Mouse (Mus musculus) forelimb bud, embryonic 11.5 days (tissue): Measurements from ENCODE around the gene Dcbld1.
"Not testable (repeated sequence)": the region's sequence is repeated elsewhere in the genome, so short reads cannot be mapped to it uniquely, and the experiment has no call there.

Source experiments
- DNase-seq: peaks from one replicate; pipeline ENCODE4 v3.0.0-alpha.2; 2012; ENCODE audit warnings: low read depth, low spot score

Dcbld1 gene

DNA sequence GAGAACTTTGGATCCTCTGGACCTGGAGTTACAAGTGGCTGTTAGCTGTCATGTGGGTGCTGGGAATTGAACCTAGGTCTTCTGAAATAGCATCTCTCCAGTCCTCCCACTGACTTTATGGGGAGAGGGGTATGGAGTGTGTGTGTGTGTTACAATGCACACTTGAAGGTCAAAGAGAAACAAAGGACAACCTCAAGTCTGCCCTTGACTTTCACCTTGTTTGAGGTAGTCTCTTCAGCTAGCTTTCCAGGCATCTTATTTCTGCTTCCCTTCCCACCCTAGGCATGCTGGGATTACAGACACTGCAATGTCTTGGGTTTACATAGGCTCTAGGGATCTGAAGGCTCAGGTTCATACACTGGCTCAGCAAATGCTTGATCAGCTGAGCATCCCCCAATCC lies 68.9 kb downstream of the Dcbld1 start:
- no peak for DNase-seq

DNA sequence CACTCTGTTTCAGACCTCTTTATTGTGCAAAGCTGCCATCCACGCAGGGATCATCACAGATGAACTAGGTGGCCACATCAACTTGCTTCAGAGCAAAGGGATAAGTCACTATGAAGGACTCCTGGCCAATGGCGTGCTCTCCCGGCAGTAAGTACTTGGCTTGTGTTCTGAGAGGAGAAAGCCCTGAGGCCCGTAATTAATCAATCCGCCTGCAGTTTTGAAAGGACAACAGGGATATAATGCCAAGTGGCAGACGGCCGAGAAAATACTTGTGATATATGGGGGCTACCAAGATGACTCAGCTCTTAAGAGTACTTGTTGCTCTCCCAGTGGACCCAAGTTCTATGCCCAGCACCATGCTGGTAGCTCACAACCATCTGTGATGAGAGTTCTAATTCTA lies 71.2 kb downstream of the Dcbld1 start:
- no peak for DNase-seq

DNA sequence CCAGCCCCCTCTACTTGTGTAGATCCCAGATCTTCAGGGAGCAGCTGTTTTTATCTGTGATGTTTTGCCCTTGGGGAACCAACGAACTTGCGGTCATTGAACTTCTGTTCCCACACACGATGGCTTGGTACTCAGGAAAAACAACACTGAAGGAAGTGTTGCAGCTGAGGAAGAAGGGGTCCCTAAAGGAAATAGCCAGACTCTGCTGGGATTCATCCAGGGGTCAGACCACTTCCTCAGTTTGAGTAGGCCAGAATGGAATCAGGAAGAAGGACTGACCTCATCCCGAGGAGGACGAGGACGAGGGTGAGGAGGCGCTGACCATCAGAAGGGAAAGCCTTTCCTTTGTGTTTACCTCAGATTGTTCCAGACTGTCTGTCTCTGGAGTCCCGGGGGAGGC lies 75.8 kb downstream of the Dcbld1 start:
- no peak for DNase-seq

DNA sequence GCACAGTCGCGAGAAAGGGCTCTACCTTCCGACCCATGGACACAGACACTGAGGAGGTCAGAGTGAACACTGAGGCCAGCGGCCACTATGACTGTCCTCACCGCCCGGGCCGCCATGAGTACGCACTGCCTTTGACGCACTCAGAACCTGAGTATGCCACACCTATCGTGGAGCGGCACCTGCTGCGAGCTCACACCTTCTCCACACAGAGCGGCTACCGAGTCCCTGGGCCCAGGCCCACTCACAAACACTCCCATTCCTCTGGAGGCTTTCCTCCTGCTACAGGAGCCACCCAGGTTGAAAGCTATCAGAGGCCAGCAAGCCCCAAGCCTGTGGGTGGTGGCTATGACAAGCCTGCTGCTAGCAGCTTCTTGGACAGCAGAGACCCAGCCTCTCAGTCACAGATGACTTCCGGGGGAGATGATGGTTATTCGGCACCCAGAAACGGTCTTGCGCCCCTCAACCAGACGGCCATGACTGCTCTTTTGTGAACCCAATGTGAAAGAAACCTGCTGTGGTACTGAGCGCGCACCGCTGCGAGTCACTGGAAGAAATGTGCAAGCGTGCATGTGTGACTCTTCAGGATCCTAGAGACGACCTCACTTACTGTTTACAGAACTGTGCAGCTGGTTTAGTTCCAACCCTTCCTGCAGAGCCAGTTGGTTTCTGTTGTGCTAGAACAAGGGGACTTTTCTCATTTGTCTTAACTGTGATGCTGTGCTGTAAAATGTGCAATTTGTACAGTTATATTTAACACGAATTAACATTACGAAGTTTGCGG lies 86.3 kb downstream of the Dcbld1 start:
- no peak for DNase-seq

DNA sequence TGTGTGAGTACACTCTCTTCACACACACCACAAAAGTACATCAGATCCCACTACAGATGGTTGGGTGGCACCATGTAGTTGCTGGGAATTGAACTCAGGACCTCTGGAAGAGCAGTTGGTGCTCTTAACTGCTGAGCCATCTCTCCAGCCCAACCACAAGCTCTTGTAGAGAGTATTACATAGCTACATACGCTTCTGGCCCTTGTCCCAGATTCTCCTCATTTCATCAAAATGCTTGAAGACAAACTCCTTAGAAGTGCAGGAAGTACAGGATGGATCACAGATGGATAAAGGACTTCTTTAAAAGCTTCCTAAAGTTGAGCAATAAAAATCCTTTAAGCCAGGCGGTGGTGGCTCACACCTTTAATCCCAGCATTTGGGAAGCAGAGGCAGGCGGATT lies 88.5 kb downstream of the Dcbld1 start:
- DNase-seq: no peak

DNA sequence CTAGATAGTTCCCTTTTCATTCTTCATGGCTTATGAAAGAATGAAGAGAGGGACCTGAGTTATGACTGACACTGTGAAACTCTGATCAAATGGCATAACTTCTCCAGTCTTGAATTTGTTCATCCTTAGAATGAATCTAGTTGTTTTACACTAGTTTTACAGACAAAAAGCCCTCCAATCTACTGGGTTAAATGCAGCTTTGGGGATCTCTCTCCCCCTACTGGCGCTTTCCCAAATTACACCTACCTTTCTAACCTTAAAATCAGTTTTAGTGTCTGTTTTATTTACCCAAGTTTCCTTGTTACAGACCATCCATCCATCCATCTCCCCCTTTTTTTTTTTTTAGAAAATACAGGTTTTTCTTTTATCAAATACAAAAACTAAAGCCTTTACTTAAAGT lies 97.6 kb downstream of the Dcbld1 start:
- peak; percentile 40 for DNase-seq

DNA sequence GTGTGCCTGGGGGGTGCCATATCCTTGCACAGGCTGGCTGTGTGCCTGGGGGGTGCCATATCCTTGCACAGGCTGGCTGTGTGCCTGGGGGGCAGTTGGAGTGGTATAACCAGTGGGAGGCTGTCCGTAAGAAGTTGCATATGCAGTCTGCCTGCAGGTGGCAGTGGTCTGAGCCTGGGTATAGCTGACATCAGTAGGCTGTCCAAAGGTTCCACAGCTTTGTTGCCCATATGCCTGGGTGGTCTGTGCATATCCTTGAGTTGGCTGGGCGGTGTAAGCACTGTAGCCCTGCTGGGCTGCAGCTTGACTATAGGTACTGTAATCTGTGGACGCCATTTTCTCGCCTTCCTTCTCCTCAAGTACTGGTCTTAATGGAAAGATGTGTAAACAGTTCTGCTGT lies 109.9 kb downstream of the Dcbld1 start:
- not testable (repeated sequence) for DNase-seq

DNA sequence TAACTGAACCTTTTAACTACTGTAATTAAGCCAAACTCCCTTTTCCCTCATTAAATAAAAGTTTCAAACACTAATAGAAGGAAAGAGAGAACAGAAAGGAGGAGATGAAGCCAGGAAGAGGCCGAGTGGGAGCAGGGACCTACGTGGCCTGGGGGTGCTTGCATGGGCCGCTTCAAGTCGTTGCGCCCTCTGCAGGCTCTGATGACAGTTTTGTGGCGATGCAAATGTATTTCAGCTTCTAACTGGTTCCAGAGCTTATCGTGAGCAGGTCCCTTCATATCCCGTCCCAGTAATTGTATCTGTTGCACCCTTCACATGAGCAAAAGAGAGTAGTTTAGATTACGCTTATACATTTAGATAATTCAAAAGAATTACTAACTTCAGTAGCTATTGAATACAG lies 119.8 kb downstream of the Dcbld1 start:
- DNase-seq: no peak

DNA sequence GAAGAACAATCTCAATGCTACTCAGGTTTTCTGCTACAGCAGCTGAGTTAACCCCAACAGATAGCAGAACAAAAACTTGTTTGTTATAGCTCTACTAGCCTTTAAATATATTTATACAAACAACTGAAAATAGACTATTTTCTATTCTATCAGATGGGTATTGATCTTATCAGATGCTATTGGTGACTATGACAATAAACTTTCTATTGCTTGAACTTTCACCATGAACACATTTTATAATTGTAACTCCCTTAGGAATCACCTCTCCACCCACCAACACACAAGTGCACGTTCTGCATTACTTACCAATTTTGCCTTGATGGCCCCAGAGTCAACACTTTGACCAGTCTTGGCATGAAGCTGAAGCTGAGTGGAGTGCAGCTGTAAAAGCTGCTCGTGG lies 125.0 kb downstream of the Dcbld1 start, which contains the start of gene Gm26741:
TSS of gene Gm26741 (plus strand) at position 301 of the 400 bp plus-strand sequence.
- DNase-seq: no peak

DNA sequence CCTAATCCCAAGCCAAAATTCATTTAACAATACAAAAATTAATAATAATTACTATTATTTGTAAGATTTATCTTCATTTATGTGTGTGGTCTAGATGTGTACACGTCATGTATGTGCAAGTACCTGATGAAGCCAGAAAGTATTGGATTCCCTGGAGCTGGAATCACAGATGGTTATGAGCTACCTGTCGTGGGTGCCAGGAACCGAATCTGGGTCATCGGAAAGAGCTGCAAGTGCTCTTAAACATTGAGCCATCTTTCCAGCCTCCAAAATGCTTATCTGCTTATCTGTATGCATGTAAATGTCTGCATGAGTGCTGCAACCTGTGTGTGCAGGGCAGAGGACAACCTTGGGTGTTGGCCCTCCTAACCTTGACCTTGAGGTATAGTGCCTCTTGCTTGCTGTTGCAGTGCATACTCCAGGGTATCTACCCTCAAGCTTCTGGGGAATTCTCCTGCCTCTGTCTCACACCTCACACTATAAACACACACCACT lies 126.9 kb downstream of the Dcbld1 start:
- no peak for DNase-seq

DNA sequence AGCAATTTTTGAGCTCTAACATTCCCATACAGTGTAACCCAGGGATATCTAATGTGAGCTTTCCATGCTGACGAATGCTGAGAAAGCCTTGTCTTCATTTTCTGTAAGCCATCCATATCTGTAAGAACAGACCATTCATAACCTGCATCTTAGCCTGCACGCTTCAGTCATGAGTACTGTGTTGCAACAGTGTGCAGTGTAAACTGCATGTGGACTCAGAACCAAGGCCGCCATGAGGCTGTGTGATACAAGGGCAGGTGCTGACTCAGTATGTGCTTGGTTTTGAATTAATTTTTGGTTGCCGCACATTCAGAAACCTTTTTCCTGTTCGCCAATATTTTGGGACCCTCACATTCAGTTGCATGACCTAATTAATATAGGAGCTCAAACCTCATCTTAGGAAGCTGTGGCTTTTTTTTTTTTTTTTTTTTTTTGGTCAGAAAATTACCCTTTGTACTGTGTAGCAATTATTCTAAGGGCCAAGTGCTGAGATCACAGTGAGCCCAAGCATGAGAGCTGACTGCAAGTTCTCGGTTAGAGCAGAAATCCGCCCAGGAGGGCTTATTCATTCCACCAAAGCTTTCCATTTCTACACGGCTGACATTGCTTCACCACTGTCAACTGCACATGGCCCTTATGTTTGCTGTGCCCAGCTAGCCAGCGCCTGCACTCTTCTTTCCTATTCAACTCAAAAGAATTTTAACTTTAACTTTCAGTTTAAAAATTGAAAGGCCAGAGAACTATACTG lies 127.6 kb downstream of the Dcbld1 start:
- no peak for DNase-seq

DNA sequence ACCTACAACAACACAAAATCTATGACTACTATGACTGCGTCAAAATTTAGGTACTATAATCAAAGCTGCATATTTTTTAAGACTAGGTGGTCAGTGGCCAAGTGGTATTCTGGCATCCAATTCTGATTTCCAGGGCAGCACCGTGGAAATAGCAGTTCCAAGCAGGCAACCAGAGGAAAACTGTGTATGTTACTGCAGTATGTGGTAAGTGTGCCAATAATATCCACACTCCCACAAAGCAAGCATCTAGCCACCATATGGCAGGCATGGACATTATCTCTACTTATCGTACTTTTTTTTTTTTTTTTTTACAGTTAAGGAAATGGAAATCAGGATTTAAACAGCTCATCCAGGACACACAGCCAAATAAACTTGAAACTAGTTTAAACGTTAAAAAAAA lies 135.0 kb downstream of the Dcbld1 start:
- DNase-seq: no peak
